Mouse (Mus musculus) cerebellum, adult 2 months (tissue): ENCODE data around the gene Tfec. TPM values are rescaled to one million over a fixed set of nuclear protein-coding genes. Genes with fewer than 3 reads are reported as not detected.

ENCODE experiments used
- DNase-seq, 2 experiments: peaks; one replicate each; pipeline ENCODE4 v3.0.0; 2021
- H3K27ac ChIP-seq: fragments of 200-500 bp; 2 replicates; pipeline ENCODE4 v1.5.1; 2012; ENCODE audit warnings: low read length, control low read depth, inconsistent platforms; ENCODE audit not compliant: insufficient read depth
- H3K27me3 ChIP-seq: fragments of 200-500 bp; 2 replicates; pipeline ENCODE4 v1.6.1; 2012; ENCODE audit warnings: inconsistent platforms, mild to moderate bottlenecking, low read length, moderate library complexity; ENCODE audit not compliant: control insufficient read depth, insufficient read depth
- H3K4me1 ChIP-seq: fragments of 200-500 bp; 2 replicates; pipeline ENCODE4 v1.6.1; 2011; ENCODE audit warnings: low read length; ENCODE audit not compliant: control insufficient read depth, insufficient read depth
- H3K4me3 ChIP-seq: fragments of 200-500 bp; replicated peaks from 2 replicates; pipeline ENCODE3; 2011; ENCODE audit warnings: mild to moderate bottlenecking, low read depth, low read length, control low read depth; ENCODE audit not compliant: insufficient read depth
- CTCF ChIP-seq: fragments of 200-500 bp; IDR thresholded peaks from 2 replicates; pipeline ENCODE4 v1.5.1; 2011; ENCODE audit warnings: low read depth, mild to moderate bottlenecking, control low read depth, low read length, moderate library complexity, borderline replicate concordance; ENCODE audit not compliant: insufficient read depth
- POLR2A ChIP-seq: fragments of 200-500 bp; IDR thresholded peaks from 2 replicates; pipeline ENCODE4 v1.6.1; 2011; ENCODE audit warnings: low read length, control low read depth, borderline replicate concordance; ENCODE audit not compliant: insufficient read depth
- WGBS: fragments of 180-500 bp; shearing (Covaris S2); methylation state at CpG from one replicate; pipeline ENCODE4 v1.1.7; 2018; 5-methylcytosine and 5-hydroxymethylcytosine counted together
- polyA plus RNA-seq: library from polyadenylated mRNA; depleted of rRNA; stranded (reverse); fragments of >200 nt; gene quantifications from 2 replicates; pipeline ENCODE4 v1.2.3, GENCODE M21; 2012; rRNA removed

The Tfec gene
- polyA plus RNA-seq, 1 experiment: not detected

GRCm38 (mm10) chr6:16828304-16828703 is 69.9 kb downstream of the Tfec start:
- no peak for TF ChIP-seq POLR2A
- no peak for TF ChIP-seq CTCF
- no peak overlapping the region for H3K4me3 ChIP-seq
- no peaks in the 10 kb centered on the region for H3K27me3 ChIP-seq
- H3K27ac ChIP-seq: no peak overlapping the region
- no peaks in the 10 kb centered on the region for H3K4me1 ChIP-seq
- DNase-seq: no peak

- no peaks in the 10 kb centered on the region for H3K27me3 ChIP-seq
- DNase-seq: no peak
- WGBS: 83% methylated on average over 1 of the region's 1 CpGs
- H3K4me3 ChIP-seq: no peak overlapping the region
- H3K4me1 ChIP-seq: no peaks in the 10 kb centered on the region
- H3K27ac ChIP-seq: no peak overlapping the region
- TF ChIP-seq POLR2A: no peak
- TF ChIP-seq CTCF: no peak
Measured at GRCm38 (mm10) chr6:16821985-16822384, 76.3 kb downstream of the Tfec start.

GRCm38 (mm10) chr6:16806302-16806701 is 91.9 kb downstream of the Tfec start:
- Histone ChIP-seq H3K27ac (no peak overlapping the region), H3K4me3 (no peak overlapping the region), H3K4me1 (no peaks in the 10 kb centered on the region), H3K27me3 (no peaks in the 10 kb centered on the region)
- TF ChIP-seq POLR2A: no peak
- no peak for TF ChIP-seq CTCF
- WGBS: 81% methylated on average over 1 of the region's 1 CpGs
- no peak for DNase-seq

GRCm38 (mm10) chr6:16797669-16798068 is 100.6 kb downstream of the Tfec start:
- no peak overlapping the region for H3K27ac ChIP-seq
- DNase-seq: peak in 1 of 2 experiments; percentile 2
- WGBS: 30% methylated on average over 10 of the region's 10 CpGs

GRCm38 (mm10) chr6:16796914-16797313 is 101.3 kb downstream of the Tfec start:
- no peak overlapping the region for H3K27ac ChIP-seq
- DNase-seq: no peak
- no peak overlapping the region for H3K4me3 ChIP-seq
- TF ChIP-seq CTCF: no peak
- no peak for TF ChIP-seq POLR2A
- H3K4me1 ChIP-seq: no peaks in the 10 kb centered on the region
- no peaks in the 10 kb centered on the region for H3K27me3 ChIP-seq
- 68% methylated on average over 9 of the region's 9 CpGs for WGBS

More at GRCm38 (mm10) chr6:16797669-16798068, 100.6 kb downstream of the Tfec start:
- Histone ChIP-seq H3K4me3 (no peak overlapping the region), H3K27me3 (no peaks in the 10 kb centered on the region), H3K4me1 (no peaks in the 10 kb centered on the region)
- TF ChIP-seq POLR2A (no peak), CTCF (peak; percentile 21; the same call in 1 of the 2 replicates)

- Histone ChIP-seq H3K27me3 (no peaks in the 10 kb centered on the region), H3K4me1 (no peaks in the 10 kb centered on the region), H3K27ac (no peak overlapping the region), H3K4me3 (no peak overlapping the region)
- DNase-seq: no peak
- TF ChIP-seq CTCF (no peak), POLR2A (no peak)
- WGBS: 76% methylated on average over 7 of the region's 7 CpGs
Measured at GRCm38 (mm10) chr6:16794036-16794435, 104.2 kb downstream of the Tfec start.

- DNase-seq: no peak
- H3K27ac ChIP-seq: no peak overlapping the region
- TF ChIP-seq POLR2A: no peak
- TF ChIP-seq CTCF: no peak
- 78% methylated on average over 3 of the region's 3 CpGs for WGBS
- H3K4me1 ChIP-seq: no peaks in the 10 kb centered on the region
- no peak overlapping the region for H3K4me3 ChIP-seq
- H3K27me3 ChIP-seq: no peaks in the 10 kb centered on the region
Measured at GRCm38 (mm10) chr6:16785166-16785565, 113.1 kb downstream of the Tfec start.

Other genes starting within 250 kb of the Tfec start
- 2.0 and 2.1 TPM in 2 replicates for gene Tes, start 166.7 kb upstream of the Tfec start, polyA plus RNA-seq